Mouse (Mus musculus): ENCODE measurements around the gene Igsf3.

- no peak for TF ChIP-seq CTCF (IDR thresholded peaks at IDR 0.05; ENCODE audit: insufficient read depth, low read depth, low read length)
- TF ChIP-seq POLR2A (IDR thresholded peaks at IDR 0.05; ENCODE audit: insufficient read depth, low read depth, low read length): no peak
Observed at GRCm38 (mm10) chr3:101345299-101345698, 31.6 kb upstream of the Igsf3 start.

Data from olfactory bulb, adult 2 months (tissue).